Mouse (Mus musculus) ovary, postnatal 10 days (tissue): ENCODE measurements around the gene Hsd11b1.
"Not testable (repeated sequence)": the region's sequence is repeated elsewhere in the genome, so short reads cannot be mapped to it uniquely, and the experiment has no call there.

Experiments
- DNase-seq: peaks from one replicate; pipeline ENCODE4 v3.0.0; 2022; ENCODE audit warnings: low spot score

Gene Hsd11b1

DNA sequence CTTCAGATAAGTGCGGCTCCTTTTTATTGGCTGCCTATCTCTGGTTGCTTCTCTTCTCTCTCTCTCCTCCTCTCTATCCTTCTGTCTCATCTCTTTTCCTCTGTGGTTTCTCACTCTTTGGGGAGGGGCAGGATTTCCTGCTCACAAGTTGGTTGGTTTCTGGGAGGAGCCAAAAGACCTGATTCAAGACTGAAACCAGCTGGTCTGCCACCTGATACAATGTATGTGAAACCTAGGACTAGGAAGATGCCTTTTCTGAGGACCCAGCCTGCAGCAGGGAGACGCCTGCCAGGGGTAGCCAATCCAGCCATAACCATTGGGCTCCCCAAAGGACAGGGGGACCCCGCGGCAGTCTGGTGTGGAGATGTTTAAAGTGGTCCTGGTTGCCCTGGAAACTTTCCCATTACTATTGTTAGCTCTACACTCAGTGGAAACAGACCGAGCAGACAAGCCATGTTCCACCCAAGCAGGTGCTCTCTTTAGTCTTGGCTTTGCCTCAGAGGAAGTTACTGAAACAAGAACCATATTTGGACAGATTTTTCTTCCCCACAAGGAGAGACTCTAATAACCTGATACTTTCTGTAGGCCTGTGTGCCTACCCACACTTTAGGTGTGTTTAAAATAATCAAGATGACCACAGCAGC lies at the start of gene Hsd11b1:
TSS of gene Hsd11b1 (minus strand) at position 121 of the 644 bp plus-strand sequence.
- no peak for DNase-seq

GRCm38 (mm10) chr1:193311596-193311995 lies 47.7 kb upstream of the Hsd11b1 start:
- no peak for DNase-seq

- no peak for DNase-seq
These were observed 46.7 kb upstream of the Hsd11b1 start for GRCm38 (mm10) chr1:193310519-193311085.

DNA sequence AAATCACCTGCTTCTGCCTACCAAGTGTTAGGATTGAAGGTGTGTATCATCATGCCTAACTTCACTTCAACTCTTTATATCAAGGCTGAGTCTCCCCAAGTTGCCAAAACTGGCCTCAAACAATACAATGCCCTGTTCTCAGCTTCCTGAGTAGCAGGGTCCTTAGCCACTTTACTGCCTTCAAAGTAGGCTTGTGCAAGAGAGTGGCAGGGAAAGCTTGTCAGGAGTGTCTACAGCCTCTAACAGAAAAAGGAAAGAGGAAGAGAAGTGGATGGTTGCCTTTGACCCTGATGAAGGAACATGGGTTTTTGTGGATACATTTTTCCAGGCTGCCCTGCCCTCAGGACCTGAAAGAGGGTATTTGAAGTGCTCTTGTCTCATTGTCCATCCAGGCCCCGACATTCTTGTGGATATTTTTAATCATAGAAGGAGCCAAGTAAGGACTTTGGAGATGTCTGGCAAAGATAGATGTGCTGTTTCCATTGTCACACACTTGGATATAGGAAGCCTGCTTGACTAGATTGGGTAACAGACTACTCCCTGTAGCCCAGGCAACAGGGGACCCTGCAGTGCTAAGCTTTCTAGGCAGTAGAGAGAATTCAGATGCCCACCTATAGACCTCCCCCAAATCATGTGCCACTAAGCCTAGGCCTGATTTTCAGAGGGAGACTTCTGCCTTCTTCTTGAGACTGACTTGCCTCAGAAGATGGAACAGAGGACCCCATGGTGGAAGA lies 46.1 kb upstream of the Hsd11b1 start:
- no peak for DNase-seq

GRCm38 (mm10) chr1:193306832-193307231 lies 43.0 kb upstream of the Hsd11b1 start:
- no peak for DNase-seq

- DNase-seq, result no peak
These were observed 41.5 kb upstream of the Hsd11b1 start for GRCm38 (mm10) chr1:193305386-193305785.

DNA sequence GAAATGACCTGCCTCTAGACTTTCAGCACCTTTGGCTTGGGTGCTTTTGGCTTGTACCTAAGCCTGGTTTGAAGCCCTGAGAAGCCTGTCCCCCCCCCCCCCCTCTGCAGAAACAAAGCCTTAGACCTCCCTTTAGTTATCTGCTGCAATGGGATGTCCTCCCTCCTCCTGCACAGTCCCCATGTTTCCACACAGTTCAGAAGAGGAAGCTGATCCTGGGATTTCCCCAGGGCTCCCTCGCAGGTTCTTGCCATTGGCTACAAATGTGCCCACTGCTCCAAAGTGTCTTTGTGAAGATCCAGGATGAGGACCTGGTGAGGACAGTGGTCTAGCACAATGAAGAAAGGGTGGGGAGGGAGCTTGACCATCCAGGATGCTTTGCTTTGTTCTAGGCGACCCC lies 39.2 kb upstream of the Hsd11b1 start:
- no peak for DNase-seq

DNA sequence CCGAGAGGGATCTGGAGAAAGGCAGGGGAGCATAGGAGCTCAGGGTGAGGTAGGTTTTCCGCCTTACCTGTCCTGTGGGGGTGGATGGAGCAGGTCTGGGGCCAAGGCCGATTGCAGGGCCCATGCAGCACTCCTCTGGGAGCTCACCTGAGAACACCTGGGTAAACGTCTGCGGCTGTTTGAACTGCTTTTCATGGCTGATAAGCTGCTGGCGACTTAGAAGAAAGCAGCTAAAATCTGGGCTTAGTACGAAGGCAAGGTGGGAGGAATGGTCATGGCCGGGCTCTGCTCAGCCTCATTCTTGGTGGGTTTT lies 38.2 kb upstream of the Hsd11b1 start:
- no peak for DNase-seq

GRCm38 (mm10) chr1:193301216-193302092 lies 37.6 kb upstream of the Hsd11b1 start:
- no peak for DNase-seq

GRCm38 (mm10) chr1:193299995-193300394 lies 36.1 kb upstream of the Hsd11b1 start:
- DNase-seq, result no peak

DNA sequence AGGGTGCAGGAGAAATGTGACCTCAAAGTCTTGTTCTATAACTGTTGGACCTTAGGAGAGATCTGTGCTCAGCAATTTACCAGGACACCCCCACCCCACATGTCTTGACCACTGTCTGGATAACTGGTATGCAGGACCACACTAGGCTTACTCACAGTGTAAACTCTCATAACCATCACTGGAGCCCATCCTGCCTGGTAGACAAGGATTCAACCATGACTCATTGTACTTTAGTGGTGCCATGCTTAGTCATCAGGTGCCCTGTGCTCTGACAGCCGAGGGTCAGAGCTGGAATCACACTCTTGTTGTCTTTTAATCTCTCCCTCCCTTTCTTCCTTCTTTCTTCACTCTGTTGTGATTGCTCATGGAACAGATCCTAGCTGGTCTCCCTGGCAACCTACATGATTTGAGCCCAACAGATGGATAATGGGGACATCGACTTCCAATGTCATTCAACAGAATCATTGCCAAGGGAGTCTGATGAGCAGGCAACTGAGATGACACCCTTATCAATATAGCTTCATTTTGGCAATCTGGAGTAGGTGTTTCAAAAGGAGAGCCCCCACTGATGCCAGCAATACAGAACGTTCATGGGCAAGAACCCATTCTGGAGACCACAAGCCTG lies 34.4 kb upstream of the Hsd11b1 start:
- no peak for DNase-seq

GRCm38 (mm10) chr1:193295920-193296319 lies 32.0 kb upstream of the Hsd11b1 start:
- no peak for DNase-seq

DNA sequence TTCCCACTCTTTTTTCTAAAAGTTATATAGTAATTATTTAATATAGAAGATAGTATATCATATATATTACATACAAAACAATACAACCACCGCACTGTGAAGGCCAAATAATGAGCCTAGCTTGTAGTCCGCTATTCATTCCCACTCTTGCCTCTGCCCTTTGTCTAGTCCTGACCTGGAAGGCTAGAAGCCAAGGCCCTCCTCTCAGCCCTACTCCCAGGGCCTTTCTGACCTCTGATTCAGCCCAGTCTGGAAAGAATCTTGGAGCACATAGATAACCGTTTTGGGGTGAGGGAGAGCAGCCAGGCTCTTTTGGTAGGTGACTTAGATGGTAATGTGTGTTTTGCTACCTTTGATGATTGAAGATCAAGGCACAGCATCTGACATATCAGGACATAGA lies 30.1 kb upstream of the Hsd11b1 start:
- DNase-seq, result no peak

DNA sequence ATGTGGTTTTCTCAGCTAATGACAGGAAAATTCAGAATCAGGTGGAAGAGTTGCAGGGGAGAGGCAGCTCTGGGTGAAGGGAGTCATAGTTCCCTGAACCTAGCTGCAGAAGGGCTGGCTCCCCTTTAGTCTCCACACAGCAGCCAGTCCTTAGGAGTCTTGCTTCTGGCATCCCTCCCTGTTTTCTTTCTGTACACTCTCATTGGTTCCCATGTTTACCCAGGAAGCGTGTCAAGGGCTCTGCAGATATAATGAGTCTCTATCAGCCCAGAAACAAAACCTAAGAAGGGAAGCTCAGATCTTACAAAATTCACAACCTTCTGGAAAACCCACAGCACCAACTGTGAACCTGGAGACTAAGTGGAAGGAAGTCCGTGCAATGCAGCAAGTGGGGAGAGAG lies 29.2 kb upstream of the Hsd11b1 start:
- DNase-seq, result no peak

GRCm38 (mm10) chr1:193290686-193291085 lies 26.8 kb upstream of the Hsd11b1 start:
- no peak for DNase-seq

DNA sequence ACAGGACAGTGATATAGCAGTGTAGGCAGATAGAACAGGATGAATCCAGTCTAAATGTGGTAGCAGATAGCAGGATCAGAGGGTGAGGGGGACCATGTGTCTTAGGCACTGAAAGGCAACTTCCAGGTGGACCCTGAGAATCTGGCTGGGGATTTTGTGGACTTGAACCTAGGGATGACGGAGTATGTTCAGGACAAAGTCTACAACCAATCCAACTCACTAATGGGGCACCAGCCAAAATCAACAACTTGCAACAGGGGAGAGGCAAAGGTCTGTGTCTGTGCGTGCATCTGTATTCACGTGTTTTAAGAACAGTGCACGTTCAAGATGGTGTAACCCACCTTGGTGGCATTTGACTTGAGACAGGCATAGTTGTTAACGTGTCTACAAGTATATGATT lies 26.0 kb upstream of the Hsd11b1 start:
- no peak for DNase-seq

DNA sequence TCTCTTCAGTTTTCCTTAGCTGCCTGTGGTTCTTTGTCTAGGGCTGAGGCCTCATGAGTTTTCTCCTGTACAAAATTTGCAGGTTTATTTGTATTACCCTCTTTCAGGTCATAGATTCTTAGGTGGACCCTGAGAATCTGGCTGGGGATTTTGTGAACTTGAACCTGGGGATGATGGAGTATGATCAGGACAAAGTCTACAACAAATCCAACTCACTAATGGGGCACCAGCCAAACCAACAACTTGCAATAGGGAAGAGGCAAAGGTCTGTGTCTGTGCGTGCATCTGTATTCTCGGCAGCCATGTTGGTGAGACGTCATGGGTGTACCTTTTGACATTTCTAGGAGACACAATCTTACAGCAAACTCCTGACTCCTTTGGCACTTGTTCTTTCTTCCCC lies 25.2 kb upstream of the Hsd11b1 start:
- DNase-seq, result no peak

GRCm38 (mm10) chr1:193287578-193287977 lies 23.7 kb upstream of the Hsd11b1 start:
- DNase-seq, result no peak

DNA sequence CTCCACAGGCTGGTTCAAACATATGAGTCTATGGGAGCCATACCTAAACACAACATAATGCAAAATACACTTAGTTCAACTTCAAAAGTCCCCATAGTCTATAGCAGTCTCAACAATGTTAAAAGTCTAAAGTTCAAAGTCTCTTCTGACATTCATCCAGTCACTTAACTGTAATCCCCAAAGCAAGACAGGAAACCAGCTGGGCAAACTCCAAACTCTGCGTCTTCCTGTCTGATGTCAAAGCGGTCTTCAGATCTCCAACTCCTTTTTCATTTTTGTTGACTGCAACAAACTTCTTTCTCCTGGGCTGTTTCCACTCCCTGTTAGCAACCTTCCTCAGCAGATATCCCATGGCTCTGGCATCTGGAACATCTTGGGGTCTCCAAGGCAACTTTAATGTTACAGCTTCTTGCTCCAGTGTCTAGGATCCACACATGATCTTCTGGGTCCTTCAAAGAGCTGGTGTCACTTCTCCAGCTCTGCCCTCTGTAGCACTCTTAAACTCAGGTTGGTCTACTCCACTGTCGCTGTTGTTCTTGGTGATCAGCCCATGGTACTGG lies 22.0 kb upstream of the Hsd11b1 start:
- not testable (repeated sequence) for DNase-seq

DNA sequence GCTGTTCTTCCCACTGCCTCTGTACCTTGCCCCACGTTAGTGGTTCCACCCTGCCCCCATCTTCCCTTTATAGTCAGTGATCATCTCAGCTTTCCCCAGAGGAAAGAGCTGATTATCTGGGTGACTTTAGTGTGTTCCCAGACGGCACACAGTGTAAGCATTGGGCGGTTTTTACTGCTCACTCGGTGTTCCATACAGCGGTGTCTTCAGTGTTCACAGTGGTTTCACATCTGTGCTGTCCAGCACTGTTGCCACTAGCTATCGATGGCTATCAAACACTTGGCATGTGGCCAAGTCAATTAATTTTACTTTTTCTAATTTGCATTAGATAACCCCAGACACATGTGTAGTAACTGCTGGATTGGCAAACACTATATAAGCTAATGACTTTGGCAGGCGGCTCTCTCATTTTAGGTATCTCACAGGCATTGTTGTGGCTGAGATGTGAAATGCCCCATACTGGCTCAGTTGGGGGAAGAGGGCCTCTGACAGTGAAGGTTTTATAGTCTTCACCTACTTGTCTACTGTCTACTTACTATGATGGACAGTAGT lies 20.4 kb upstream of the Hsd11b1 start:
- DNase-seq, result no peak

DNA sequence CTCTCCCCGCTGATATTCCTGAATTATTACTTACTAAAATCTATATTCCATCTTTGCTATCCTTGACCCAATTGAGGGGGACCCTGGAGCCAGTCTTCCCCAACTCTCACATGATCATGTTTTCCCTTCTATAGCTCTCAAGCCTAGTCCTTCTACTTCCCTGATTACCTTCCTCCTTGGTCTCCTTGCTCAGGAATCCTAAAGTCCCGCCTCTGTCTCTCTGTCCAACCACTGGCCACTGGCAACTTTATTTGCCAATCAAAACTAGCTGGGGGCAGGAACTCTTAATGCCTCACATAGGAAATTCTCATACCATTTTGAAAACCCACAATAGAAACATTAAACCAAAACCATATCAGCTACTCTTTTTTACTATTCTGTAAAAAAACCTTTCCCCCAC lies 17.5 kb upstream of the Hsd11b1 start:
- no peak for DNase-seq

GRCm38 (mm10) chr1:193279492-193279891 lies 15.6 kb upstream of the Hsd11b1 start:
- no peak for DNase-seq
